Comparison of ENCODE assay signal across 8 mouse cellular contexts in the genomic region with DNA sequence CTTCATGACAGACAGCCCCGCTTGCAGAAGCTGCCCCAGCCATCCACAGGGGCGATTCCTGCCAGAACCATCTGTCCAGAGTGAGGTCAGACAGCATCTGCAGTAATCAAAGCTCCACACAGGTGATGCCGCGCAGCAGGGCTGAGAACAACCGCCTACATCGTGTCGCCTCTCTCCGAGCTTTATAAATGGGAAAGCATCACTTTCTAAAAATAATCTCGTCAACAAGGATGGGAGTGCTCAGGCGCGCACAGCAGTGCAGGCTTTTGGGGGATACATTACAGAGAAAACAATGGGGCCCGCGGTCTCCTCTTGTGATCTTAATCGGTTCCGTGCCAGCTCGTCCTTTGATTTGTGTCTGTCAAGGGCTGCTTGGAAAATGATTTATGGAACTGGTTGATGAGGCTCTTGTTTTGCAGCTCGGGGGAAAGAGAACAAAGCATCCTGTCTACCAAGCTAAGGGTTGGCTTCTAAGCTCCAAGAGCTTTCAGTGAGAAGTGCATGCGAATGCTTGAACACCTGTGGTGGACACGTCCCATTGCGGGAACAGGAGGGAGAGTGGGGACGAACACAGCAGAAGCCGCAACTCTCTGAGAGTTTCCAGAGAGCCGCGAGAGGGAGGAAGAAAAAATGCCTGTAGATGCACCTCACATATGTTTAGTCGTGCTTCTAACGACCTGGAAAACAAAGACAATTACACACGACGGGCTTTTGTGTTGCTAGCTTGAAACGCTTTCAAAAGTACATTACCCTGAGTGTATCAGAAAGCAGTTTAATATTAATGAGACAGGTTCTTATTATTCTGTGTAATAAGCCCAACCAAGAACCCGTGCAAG.
DNase-seq lines count a peak whose midpoint lies in the region.

No protein-coding gene starts in this region.

- DNase-seq in cerebellum, postnatal 10 days: peak; percentile 48 to 54
- no peak for DNase-seq in cerebellum, adult 9-10 months
- DNase-seq in right cerebral cortex, postnatal 4 days: peak; percentile 49
- DNase-seq in right cerebral cortex, adult 18-20 months: no peak
- DNase-seq in layer of hippocampus, adult 9-11 months: peak; percentile 31
- DNase-seq in retina, embryonic 14.5 days (ENCODE audit: low spot score): peak; percentile 49
- no peak for DNase-seq in thymus, postnatal 36 days
- no peak for DNase-seq in kidney, postnatal 10 days

Comparison
In these comparisons a context has a peak if more than half of its experiments do, and no peak if none do; other contexts are left out.
1. DNase-seq: peak in cerebellum, postnatal 10 days (2 of 2), right cerebral cortex, postnatal 4 days (single experiment), layer of hippocampus, adult 9-11 months (single experiment) and retina, embryonic 14.5 days (single experiment); none in cerebellum, adult 9-10 months (single experiment), right cerebral cortex, adult 18-20 months (single experiment), thymus, postnatal 36 days (0 of 2) and kidney, postnatal 10 days (single experiment).